Mouse (Mus musculus) ES-Bruce4 (cell line): ENCODE measurements around the gene Ankrd10. TPM values are rescaled to one million over a fixed set of nuclear protein-coding genes. Genes with fewer than 3 reads are reported as not detected.
"Not testable (repeated sequence)": the region's sequence is repeated elsewhere in the genome, so short reads cannot be mapped to it uniquely, and the experiment has no call there.

ENCODE experiments used
- H3K27ac ChIP-seq: 2 replicates; pipeline ENCODE4 v1.5.1; 2012; ENCODE audit warnings: low read length, inconsistent platforms; ENCODE audit not compliant: insufficient read depth
- H3K27me3 ChIP-seq: 2 replicates; pipeline ENCODE4 v1.6.1; 2012; ENCODE audit warnings: mild to moderate bottlenecking, low read length, inconsistent platforms; ENCODE audit not compliant: control insufficient read depth, poor library complexity, insufficient read depth, severe bottlenecking
- H3K36me3 ChIP-seq: 2 replicates; pipeline ENCODE4 v1.6.1; 2012; ENCODE audit warnings: inconsistent platforms, mild to moderate bottlenecking, low read length, moderate library complexity; ENCODE audit not compliant: control insufficient read depth, poor library complexity, insufficient read depth, severe bottlenecking
- H3K4me1 ChIP-seq: one replicate; pipeline ENCODE4 v1.8.1; 2011; ENCODE audit warnings: low read length; ENCODE audit not compliant: control insufficient read depth, insufficient read depth
- H3K4me3 ChIP-seq: 2 replicates; pipeline ENCODE4 v1.5.1; 2011; ENCODE audit warnings: low read depth, mild to moderate bottlenecking, low read length
- H3K9ac ChIP-seq: 2 replicates; pipeline ENCODE4 v1.6.1; 2012; ENCODE audit warnings: low read depth, mild to moderate bottlenecking, inconsistent platforms; ENCODE audit not compliant: poor library complexity, severe bottlenecking
- H3K9me3 ChIP-seq: replicated peaks from 2 replicates; pipeline ENCODE4 v1.6.1; 2012; ENCODE audit warnings: mild to moderate bottlenecking, low read length, inconsistent platforms; ENCODE audit not compliant: control insufficient read depth, poor library complexity, insufficient read depth, severe bottlenecking
- CTCF ChIP-seq: IDR thresholded peaks from one replicate; pipeline ENCODE4 v1.8.1; 2011; ENCODE audit warnings: low read depth, low read length
- EP300 ChIP-seq: IDR thresholded peaks from 2 replicates; pipeline ENCODE4 v1.6.1; 2011; ENCODE audit warnings: low read depth, low read length; ENCODE audit not compliant: insufficient read depth
- POLR2A ChIP-seq: IDR thresholded peaks from one replicate; pipeline ENCODE4 v1.8.1; 2011; ENCODE audit warnings: low read length; ENCODE audit not compliant: insufficient read depth
- polyA plus RNA-seq: library from polyadenylated mRNA; stranded (reverse); fragments of >200 nt; gene quantifications from 2 replicates; pipeline ENCODE4 v1.2.4, GENCODE M21; 2011; ENCODE audit warnings: low read depth; ENCODE audit not compliant: missing spikeins, insufficient read depth, insufficient read length

Gene Ankrd10
- polyA plus RNA-seq, 1 experiment: 101 TPM

DNA sequence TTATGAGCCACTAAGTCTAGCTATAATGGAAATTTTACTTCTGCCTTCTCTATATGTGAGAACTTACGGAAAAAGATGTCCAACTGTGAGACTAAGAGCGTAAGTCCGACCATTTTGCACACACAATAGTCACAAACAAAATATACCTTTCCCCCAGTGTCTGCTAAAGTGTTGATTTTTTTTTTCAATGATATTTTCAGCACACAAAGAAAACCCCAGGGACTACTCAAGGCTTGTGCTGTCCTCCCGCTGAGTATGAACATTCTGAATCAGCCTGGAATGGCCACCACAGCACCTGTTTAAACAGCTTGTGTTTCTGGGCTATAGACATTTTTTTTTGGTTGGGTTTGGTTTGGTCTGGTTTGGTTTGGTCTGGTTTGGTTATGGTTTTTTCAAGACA lies 64.8 kb downstream of the Ankrd10 start:
- Histone ChIP-seq H3K9ac (no peak overlapping the region), H3K27ac (no peak overlapping the region), H3K27me3 (no peaks in the 10 kb centered on the region), H3K9me3 (no peaks in the 10 kb centered on the region), H3K4me1 (no peaks in the 10 kb centered on the region), H3K4me3 (no peak overlapping the region), H3K36me3 (0 out of 2 replicates have a peak, but pooled peaks cover 3% of the 10 kb centered on the region)
- TF ChIP-seq CTCF (no peak), EP300 (no peak), POLR2A (no peak)

- Histone ChIP-seq H3K27me3 (no peaks in the 10 kb centered on the region), H3K4me1 (peaks cover 3% of the 10 kb centered on the region), H3K36me3 (0 out of 2 replicates have a peak, but pooled peaks cover 3% of the 10 kb centered on the region), H3K27ac (no peak overlapping the region), H3K9ac (no peak overlapping the region), H3K9me3 (no peaks in the 10 kb centered on the region), H3K4me3 (no peak overlapping the region)
- TF ChIP-seq POLR2A (no peak), CTCF (no peak), EP300 (no peak)
Measured at GRCm38 (mm10) chr8:11569260-11570097, 66.1 kb downstream of the Ankrd10 start.

DNA sequence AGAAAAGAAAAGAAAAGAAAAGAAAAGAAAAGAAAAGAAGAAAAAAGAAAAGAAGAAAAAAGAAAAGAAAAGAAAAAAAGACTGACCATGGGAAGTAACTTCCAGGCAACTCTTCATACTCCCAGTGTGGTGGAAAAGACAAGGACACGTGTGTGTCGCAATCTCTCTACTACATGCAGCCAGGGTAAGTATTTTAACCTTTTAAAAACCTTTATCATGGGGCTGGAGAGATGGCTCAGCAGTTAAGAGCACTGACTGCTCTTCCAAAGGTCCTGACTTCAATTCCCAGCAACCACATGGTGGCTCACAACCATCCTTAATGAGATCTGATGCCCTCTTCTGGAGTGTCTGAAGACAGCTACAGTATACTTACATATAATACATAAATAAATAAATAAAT lies 67.4 kb downstream of the Ankrd10 start:
- not testable (repeated sequence) for H3K4me1 ChIP-seq, H3K27me3 ChIP-seq, H3K27ac ChIP-seq, H3K9ac ChIP-seq, H3K9me3 ChIP-seq, H3K4me3 ChIP-seq, H3K36me3 ChIP-seq

GRCm38 (mm10) chr8:11564721-11565120 lies 70.8 kb downstream of the Ankrd10 start:
- peaks cover 3% of the 10 kb centered on the region for H3K4me1 ChIP-seq
- H3K4me3 ChIP-seq: no peak overlapping the region
- no peaks in the 10 kb centered on the region for H3K27me3 ChIP-seq
- no peak overlapping the region for H3K27ac ChIP-seq
- H3K9ac ChIP-seq: no peak overlapping the region
- H3K9me3 ChIP-seq: no peaks in the 10 kb centered on the region
- TF ChIP-seq EP300 (no peak), CTCF (no peak), POLR2A (no peak)
- H3K36me3 ChIP-seq: peaks cover 19% of the 10 kb centered on the region

GRCm38 (mm10) chr8:11564236-11564635 lies 71.3 kb downstream of the Ankrd10 start:
- Histone ChIP-seq H3K4me1 (peaks cover 3% of the 10 kb centered on the region), H3K27me3 (no peaks in the 10 kb centered on the region), H3K27ac (no peak overlapping the region), H3K9ac (no peak overlapping the region), H3K9me3 (no peaks in the 10 kb centered on the region), H3K36me3 (peaks cover 19% of the 10 kb centered on the region), H3K4me3 (no peak overlapping the region)
- no peak for TF ChIP-seq POLR2A
- no peak for TF ChIP-seq CTCF
- no peak for TF ChIP-seq EP300

Other genes starting within 250 kb of the Ankrd10 start
- 1.4 and 1.6 TPM in 2 replicates for gene Rab20, start 157.0 kb downstream of the Ankrd10 start, polyA plus RNA-seq
- gene Naxd, start 138.3 kb downstream of the Ankrd10 start, polyA plus RNA-seq: 34.7 and 35.5 TPM in 2 replicates
- 19.5 and 19.9 TPM in 2 replicates for gene Cars2, start 85.0 kb downstream of the Ankrd10 start, polyA plus RNA-seq
- gene Ing1, start 80.2 kb downstream of the Ankrd10 start, polyA plus RNA-seq: 58.2 and 59.1 TPM in 2 replicates
- gene 1700016D06Rik, start 65.3 kb upstream of the Ankrd10 start, polyA plus RNA-seq: not detected in 2 replicates
- gene Arhgef7, start 92.0 kb upstream of the Ankrd10 start, polyA plus RNA-seq: 38.5 and 38.7 TPM in 2 replicates
- not detected in 2 replicates for gene Tex29, start 204.7 kb upstream of the Ankrd10 start, polyA plus RNA-seq